Mouse (Mus musculus): Measurements from ENCODE around the gene Nav1. TPM values are rescaled to one million over a fixed set of nuclear protein-coding genes. Genes with fewer than 3 reads are reported as not detected.

Nav1 gene
- polyA plus RNA-seq, 1 experiment = 18.0 TPM

DNA sequence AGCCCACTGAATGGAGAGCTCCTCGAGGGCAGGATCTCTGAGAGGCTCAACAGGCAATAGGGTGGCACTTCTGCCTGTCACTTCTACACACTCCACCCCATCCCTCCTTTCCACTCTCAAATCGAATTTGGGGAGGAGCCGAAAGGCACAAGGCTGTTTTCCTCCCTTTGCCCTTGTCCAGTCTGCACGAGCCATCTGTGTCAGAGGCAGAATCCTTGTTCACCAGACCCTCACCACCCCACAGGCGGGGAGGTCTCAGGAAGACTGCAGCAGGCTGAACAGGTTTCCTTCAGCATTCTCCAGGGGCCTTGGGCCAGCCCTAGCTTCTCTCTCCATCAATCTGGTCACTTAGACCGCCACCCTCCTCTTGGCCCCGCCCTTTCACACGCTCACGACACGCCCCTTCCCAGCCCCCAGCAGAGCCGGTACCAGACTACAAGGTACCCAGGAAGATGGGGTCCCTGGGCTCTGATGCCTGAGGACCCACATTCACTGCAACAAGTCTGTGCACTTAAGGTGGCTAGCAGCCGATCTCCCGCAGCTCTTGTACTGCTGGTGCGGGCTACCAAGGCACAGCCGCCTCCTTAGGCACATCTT, 23.9 kb downstream of the Nav1 start:
- no peak for DNase-seq (ENCODE audit: low read depth)

DNA sequence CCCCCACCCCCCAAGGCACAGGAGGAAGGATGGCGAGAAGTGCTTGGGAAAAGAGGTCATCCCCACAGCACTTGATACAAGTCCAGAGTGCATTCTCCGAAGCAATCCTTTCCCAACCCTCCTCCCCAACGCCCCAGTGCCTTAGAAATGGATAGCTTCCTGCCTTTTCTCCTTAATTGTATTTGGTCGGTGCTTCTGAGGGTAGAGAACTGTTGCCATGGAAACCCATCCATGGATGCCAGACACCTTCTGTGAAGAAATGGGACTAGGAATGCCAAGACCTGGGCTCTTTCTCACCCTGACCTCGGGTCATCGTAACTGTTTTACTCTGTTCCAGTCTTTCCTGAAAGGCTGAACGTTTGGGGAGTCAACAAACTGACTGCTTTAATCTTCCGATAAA, 26.1 kb downstream of the Nav1 start:
- no peak for DNase-seq (ENCODE audit: low read depth)

DNA sequence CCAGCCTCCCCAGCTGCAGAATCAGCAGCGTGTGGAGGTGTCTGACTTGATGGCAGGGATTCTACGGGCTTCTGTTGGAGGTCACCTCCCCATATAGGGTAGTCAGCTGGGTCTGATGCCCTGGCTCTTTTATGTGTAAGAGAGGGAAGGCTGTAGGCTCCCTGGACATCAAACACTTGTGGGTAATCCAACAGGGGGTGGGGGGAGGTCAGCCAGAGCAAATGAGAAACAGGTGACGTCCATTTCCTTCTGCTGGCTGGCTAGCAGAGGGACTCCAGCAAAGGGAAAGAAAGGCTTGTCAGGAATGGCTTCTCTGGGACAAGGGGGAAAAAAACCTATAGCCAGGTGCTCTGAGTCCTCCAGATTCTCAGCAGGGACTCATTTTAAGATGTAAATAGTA, 28.0 kb downstream of the Nav1 start:
- no peak for DNase-seq (ENCODE audit: low read depth)

DNA sequence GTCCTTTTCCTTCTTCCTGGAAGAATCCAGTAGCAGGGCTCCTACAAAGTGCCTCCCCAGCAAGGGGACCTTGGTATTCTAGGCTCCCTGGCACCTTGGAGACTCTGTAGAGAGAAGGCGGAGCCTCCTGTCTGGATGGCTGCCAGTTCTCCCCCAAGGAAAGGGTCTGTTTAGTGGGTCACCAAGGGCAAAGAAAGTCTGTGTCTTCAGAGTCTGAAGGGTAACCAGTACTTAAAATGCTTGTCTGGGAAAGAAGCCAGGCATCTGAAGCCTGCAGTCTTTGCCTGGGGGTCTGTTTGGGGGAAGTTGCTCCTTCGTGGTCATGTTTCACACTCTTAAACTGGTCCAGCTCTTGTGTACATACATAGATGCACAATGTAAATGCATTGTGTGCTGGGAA, 29.3 kb downstream of the Nav1 start:
- no peak for DNase-seq (ENCODE audit: low read depth)

DNA sequence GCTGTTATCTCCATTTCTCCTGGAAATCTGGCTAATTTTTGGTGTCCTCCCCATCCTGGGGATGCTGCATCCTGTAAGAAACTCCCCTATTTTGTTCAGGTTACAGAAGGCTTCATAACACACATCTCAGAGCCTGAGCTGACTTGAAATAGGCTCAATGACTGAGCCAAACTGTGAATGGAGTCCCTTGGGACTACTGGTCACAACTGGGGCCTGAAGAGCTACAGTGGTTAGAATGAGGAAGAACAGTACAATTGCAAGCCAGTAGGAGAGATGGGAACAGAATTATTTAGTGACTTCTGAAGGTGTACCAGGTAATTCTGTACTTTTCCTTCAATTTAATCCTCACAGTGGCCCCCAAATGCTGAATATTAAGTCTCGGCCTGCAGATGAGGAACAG, 31.7 kb downstream of the Nav1 start:
- DNase-seq (ENCODE audit: low read depth) = no peak

DNA sequence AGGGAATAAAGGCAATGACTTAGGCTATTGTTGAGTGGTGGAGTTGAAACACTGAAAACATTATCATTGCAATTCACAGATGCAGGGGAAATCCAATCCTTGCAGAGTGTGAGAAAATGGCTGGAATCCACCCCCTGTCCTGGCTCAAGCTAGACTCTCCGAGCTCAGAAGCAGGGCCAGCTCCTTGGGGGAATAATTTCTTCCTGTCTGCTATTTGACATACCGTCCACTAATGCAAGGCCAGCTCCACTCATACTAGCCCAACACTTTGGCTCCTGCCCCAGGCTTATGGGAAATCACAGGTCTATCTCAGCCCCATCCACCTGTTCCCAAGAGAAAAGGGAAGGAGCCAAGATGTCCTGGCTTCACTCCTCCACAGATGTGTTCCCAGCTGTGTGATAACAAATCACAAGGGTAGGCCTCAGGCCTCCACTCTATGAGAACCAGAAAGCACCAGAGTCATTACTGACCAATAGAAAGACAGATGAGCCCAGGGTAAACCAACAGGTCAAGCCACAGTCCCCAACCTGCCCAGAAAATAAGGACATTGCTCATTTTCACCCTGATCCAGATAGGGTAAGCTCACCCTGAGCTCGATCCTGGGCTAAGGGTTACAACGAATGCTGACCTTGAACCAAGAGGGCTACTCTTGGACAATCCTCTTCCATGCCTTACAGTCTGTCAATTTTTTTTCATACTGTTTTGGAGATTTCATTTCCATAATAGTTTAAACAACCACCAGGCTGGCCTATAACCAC, 32.5 kb downstream of the Nav1 start:
- no peak for DNase-seq (ENCODE audit: low read depth)

DNA sequence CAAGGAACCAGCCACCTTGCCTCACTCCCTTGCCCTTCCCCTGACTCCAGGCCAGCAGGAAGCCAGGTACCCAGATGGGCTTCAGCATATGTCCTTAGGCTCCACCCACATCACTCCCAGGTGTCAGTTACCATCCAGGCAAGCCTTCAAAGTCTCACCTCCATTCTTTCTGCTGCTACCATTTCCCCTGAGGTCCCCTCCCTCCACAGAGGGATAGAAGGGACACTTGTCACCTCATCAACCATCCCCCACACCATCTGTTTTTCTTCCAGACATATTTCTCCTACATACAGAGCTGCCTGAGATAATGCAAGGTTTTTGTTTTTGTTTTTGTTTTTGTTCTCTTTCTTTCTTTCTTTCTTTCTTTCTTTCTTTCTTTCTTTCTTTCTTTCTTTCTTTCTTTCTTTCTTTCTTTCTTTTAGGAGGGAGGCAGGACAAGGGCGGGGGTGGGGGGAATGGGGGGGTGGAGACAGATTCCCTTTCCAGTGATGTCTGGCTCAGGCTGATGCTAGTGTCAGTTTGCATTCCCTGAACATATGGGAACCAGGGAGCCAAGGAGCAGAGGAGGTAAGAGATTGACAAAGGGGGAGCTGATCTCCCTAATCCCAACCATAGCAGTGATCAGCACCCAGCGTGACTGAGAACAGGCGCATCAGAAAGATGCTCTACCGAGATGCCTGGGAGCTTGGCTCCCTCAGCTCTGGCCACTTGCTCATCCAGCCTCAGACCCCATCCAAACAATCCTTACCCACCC, 34.8 kb downstream of the Nav1 start:
- DNase-seq (ENCODE audit: low read depth) = no peak

DNA sequence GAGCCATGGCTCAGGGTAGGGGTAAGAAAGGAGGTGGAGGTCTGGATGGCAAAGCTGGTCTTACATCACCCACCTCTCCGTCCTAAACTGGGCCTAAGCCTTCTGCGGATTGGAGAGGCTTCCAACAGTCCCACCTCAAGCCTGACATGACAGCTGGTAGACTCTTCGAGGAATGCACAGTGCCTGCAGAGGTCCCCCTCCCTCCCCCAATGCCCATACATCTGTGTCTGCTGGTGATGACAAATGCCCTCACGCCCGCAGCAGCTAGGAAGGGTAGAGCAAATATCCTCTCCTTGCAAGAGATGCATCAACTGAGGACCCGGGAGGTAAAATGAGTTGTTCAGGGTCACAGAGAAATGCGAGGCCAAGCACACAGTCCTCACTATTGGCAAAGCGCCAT, 39.0 kb downstream of the Nav1 start:
- DNase-seq (ENCODE audit: low read depth) = no peak

DNA sequence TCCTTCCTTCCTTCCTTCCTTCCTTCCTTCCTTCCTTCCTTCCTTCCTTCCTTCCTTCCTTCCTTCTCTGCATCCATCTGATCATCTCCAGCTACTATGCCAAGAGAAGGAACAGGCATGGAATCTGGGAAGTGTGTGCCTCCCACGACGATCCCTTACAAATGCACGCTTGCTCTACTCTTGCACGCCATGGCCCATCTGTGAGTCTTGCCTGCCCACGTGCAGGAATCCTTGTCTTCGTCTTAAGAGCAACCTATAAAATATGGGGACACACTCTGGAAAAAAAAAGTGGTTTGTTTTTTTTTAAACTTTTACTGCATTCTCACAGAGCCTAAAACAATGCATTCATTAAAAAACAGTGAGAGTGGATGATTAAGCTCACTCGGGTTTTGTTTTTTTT, 40.5 kb downstream of the Nav1 start:
- DNase-seq (ENCODE audit: low read depth) = no peak

DNA sequence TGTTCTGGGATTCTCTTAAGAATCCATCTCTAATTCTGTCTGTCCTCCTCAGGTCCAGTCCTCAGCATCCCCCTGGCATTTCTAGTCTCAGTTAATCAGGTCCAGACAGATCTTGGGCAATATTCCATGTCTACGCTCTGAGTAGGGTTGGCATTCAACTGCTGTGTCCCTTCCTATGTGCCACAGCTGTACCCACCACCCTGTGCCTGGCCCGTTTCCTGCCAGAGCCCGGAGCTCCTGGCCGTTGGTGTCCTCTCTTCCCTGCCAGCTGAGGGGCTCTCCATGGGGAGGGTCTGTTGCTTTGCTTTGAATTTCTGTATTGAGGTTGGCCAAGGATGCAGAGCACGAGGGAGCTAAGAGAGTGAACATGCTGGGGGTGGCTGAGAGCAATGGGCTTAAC, 41.3 kb downstream of the Nav1 start:
- no peak for DNase-seq (ENCODE audit: low read depth)

DNA sequence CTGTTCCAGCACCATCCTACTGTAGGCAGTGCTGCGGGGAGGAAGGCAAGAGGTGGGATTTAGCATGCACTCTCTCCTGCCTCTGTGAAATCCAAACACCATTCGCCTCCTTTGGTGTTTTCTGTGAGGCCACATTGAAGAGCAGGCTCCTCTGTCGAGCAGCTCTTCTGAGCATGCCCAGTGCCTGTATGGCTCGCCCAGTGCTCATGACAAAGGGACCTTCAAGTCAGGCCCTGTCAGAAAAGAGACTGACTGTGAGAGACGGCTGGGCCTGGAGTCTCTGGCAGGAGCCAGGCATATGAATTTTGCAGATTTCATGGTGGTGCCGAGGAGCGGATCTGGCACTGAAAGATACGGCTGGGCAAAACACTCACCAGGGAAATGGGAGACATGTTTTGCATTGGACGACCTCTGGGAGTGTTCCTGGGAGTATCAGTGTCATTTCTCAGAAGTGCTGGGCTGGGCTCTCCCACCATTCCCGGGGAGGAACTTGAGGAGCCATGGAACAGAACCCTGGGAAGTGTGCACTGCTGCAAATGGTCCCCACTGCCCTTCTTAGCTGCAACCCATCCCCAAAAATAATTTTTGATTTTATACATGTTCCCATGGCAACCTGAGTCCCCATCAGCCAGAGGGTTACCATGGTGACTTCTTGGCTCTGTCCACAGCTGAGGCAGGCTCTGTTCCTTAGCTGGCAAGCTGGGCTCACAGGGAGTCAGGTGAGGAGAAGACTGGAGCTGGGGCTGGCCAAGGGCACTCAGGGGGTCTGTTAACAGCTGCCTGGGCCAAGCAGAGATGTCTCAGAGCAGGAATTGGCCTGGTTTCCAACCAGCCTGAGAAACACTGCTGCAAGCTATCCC, 42.2 kb downstream of the Nav1 start:
- DNase-seq (ENCODE audit: low read depth) = no peak

DNA sequence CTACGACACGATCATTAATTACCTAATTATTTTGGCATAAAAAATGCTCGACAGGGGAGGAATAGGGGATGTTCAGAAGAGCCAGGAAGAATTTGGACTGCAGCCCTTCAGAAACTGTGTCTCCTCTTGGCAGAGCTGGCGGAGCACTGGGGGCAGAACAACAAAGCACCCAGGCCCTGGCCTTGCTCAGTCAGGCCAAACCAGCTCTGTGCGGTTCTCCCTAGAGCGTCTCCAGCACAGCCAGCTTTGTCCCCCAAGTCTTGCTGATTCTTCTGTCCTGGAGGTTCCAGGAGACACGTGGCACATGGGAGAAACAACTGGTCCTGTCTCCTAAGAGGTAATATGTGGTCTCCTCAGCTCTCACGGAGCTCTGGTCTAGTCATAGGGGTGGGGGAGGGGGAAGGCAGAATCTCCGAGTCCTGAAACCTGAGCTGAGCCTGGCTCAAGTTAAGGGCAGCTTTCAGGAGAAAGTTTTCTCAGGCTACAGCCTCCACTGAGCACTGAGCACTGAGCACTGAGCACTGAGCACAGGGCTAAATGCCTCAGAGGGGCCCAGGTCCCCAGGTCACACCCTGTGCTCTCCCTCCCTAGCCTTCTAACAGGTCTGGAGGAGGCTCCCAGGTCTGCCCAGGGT, 43.2 kb downstream of the Nav1 start:
- DNase-seq (ENCODE audit: low read depth) = no peak

DNA sequence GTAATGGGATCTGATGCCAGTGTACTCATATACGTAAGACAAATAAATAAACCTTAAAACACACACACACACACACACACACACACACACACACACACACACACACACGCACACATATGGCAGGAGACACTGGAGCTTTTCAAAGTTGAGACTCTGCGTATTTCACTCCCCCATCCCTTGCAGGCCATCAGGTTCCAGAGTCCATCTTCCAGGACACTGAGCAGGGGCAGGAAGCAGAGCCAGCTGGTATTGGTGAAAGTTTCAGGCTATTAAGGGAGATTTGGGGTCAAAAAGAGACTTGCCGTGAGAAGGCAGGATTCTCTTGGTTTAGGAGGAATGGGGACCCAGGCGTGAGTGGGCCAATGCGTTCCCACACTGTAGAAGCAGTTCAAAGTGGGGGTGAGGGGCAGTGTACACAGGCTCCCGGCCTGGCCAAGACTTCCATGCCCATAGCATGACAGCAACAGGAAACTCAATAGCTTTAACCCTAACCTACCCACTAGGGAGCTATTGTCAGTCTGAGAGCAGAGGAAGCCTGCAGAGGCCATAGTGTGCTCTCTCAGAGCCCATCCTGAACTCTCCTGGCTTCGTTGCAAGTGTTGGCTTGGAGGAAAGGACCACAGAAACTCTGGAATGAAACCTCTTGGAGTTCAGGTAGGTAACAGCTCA, 44.0 kb downstream of the Nav1 start:
- no peak for DNase-seq (ENCODE audit: low read depth)

DNA sequence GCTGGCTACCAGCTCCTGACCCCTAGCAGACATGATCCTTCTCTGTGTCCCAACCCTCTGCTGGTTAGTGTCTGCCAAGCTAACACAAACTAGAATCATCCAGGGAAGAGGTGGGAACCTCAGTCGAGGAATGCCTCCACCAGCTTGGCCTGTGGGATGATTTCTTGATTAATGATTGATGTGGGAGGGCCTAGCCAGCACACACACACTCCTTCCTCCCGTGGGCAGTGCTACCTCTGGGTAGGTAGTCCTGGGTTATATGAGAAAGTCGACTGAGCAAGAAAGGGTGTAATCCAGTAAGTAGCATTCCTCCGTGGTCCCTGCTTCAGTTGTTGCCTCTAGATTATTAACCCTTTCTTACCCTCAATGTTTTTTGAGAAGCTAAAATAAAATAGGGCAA, 45.0 kb downstream of the Nav1 start:
- DNase-seq (ENCODE audit: low read depth) = no peak

DNA sequence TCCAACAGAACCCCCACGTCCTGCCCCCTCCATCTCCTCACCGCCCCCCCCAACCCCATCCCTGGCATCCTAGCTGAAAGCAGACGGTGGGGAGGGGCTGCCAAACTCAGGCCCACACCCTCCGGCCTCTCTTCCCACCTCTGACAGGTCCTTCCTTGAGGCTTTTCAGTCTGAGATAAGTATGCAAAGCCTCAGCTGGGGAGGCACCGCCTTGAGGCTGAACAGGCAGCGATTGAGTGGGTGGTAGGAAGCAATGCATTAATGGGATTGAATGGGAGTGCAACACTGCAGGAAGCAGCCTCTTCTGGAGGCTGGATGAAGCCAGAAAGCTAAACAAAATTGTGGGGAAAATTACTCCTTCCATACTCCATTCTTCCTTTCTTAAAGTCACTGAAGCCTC, 45.8 kb downstream of the Nav1 start:
- DNase-seq (ENCODE audit: low read depth) = no peak

DNA sequence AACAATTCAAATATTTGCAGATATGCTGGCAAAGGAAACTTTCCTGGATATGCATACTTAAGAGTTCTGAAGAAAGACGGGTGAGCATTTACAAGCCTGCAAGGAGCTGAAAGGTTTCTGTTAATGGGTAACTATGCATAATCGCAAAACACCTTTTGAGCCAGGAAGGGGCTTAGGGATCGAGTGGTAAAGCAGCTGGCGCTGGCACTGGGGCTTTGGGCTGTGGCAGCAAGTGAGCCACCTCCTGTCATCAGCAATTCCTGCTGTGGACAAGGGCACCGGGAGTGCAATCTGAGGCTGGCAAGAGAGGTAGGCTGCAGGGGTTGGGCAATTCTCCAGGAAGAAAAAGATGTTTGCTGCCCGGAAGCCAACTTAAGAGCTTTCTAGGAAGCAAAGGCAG, 49.1 kb downstream of the Nav1 start:
- no peak for DNase-seq (ENCODE audit: low read depth)

DNA sequence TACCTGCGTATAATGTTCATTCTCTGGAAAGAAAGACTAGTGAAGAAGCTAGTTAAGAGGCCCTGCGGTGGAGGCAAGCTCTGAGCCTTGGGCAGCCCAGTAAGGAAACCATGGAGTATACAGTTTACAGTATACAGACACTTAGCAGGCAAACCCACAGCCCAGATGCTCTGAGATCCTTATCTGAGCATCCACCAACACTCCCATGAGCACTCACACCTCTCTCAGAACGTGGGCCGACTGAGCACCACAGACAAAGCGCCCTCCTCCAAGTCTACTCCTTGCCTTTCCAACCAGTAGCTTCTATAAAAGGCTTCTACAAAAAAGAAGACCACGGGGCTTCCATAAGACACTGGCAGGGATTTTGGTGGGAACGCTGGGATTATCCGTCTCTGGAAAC, 51.2 kb downstream of the Nav1 start:
- DNase-seq (ENCODE audit: low read depth) = no peak

DNA sequence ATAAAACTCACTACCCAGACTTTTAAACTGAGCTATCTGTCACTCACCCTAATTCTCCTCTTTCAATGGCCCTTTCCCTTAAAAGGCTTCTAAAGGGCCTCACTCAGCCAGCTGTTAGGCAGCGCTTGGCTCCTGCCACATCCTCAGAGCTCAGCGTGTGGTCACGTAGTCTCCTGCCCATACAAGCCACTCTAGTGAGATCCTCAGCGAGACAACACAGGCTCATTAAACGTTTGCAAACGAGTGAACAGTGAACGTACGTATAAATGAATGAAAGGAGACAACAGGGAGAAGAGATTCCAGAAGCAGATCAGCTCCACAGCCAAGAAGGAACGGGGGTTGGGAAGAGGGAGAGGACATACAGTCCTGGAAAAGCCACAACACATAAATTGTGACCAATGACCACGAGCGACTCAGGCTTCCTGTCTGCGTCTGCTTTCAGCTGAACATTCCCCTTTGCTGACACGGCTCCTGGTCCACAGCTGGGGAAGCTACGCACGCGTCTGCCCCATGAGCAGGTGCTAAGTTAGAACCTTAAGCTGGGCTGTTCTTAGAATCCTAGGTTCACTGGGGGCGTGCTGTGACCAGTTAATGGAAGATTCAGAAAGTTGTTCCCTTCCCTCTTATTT, 52.3 kb downstream of the Nav1 start:
- DNase-seq (ENCODE audit: low read depth) = no peak

DNA sequence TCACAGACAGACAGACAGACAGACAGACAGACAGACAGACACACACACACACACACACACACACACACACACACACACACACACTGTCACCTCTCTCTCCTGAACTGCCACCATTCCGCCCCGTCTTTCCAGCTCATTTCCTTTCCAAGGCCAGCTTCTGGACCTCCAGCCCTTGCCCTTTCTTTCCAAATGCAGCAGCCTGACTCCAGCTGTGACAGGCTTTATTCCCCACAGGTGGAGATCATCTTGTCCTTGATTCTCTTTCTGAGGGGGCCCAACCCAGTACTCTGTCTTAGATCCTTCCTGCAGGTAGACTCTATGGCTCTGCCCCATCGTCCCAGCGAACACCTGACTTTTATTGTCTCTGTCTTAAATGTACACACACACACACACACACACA, 53.5 kb downstream of the Nav1 start:
- DNase-seq (ENCODE audit: low read depth) = no peak

DNA sequence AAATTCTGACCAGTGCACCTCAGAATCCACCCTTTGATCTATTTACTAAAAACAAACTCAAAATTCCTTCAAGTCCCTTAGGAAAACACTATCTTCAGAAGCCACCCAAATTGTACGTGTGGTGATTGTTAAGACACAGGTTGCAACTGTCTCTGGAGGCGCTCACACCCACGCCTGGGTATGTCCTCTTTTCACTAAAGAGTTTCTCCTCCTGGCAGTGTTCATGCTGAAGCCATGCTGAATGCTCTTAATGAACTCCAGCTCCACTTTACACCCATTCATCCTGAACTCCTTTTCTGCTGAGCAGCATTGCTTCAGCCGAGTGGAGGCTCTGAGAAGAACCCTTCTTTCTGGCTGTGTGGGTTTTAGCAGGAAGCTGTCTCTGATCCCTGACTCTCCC, 53.9 kb downstream of the Nav1 start:
- no peak for DNase-seq (ENCODE audit: low read depth)

DNA sequence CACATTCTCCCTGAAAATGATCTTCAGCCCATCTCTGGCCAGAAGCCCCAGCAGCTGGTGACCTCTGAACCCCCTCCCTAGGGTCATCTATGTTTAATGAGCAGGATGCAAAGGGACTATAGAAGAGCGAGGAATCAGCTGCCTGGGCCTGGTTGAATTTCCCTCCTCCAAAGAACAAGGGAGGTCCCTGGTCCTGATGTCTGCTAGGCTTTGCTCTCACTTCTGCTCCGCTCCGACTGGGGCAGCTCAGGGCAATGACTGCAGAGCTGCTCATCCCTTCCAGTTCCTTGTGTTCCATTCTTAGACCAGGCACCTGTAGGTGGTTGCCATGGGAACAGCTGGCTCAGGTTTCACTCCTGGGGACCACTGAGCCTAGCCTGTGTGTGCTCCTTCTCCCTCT, 56.2 kb downstream of the Nav1 start:
- DNase-seq (ENCODE audit: low read depth) = no peak

Measured in gonadal fat pad, adult 2 months (tissue).